Mouse (Mus musculus) embryonic facial prominence, embryonic 11.5 days (tissue): ENCODE measurements around the gene Mst1r. TPM values are rescaled to one million over a fixed set of nuclear protein-coding genes. Genes with fewer than 3 reads are reported as not detected.

ENCODE experiments used
- ATAC-seq: fragments of 200-750 bp; cut with Nextera tagmentation; replicated peaks from 2 replicates; pipeline ENCODE4 v1.8.0; 2017; ENCODE audit warnings: low read depth; ENCODE audit not compliant: insufficient number of reproducible peaks, low FRiP score, low TSS enrichment
- DNase-seq: peaks from one replicate; pipeline ENCODE4 v3.0.0-alpha.2; 2015; ENCODE audit warnings: low spot score
- H3K27ac ChIP-seq: fragments of 300-500 bp; sonication (generic); replicated peaks from 2 replicates; pipeline ENCODE4 v1.5.1; 2014; ENCODE audit warnings: mild to moderate bottlenecking, low read depth, low read length, control low read depth
- H3K27me3 ChIP-seq: fragments of 300-500 bp; sonication (generic); 2 replicates; pipeline ENCODE4 v1.6.1; 2014; ENCODE audit warnings: mild to moderate bottlenecking, low read length, moderate library complexity, mixed read lengths; ENCODE audit not compliant: control insufficient read depth, insufficient read depth
- H3K36me3 ChIP-seq: fragments of 300-500 bp; sonication (generic); replicated peaks from 2 replicates; pipeline ENCODE4 v1.6.1; 2014; ENCODE audit warnings: low read depth, mild to moderate bottlenecking, low read length, moderate library complexity, mixed read lengths; ENCODE audit not compliant: control insufficient read depth, insufficient read depth
- H3K4me1 ChIP-seq: fragments of 300-500 bp; sonication (generic); 2 replicates; pipeline ENCODE4 v1.6.1; 2014; ENCODE audit warnings: low read length, mixed read lengths; ENCODE audit not compliant: control insufficient read depth, insufficient read depth
- H3K4me2 ChIP-seq: fragments of 300-500 bp; sonication (generic); 2 replicates; pipeline ENCODE4 v1.6.1; 2014; ENCODE audit warnings: low read depth, mild to moderate bottlenecking, control low read depth, low read length, moderate library complexity
- H3K4me3 ChIP-seq: fragments of 300-500 bp; sonication (generic); 2 replicates; pipeline ENCODE4 v1.5.1; 2014; ENCODE audit warnings: low read depth, low read length, control low read depth
- H3K9ac ChIP-seq: fragments of 300-500 bp; sonication (generic); replicated peaks from 2 replicates; pipeline ENCODE4 v1.6.1; 2014; ENCODE audit warnings: mild to moderate bottlenecking, control low read depth, low read length
- H3K9me3 ChIP-seq: fragments of 300-500 bp; sonication (generic); replicated peaks from 2 replicates; pipeline ENCODE4 v1.6.1; 2016; ENCODE audit warnings: mild to moderate bottlenecking, low read length, inconsistent platforms, mixed read lengths; ENCODE audit not compliant: control insufficient read depth
- WGBS: fragments of 180-500 bp; shearing (Covaris S2); extraction: QIAGEN DNeasy Blood & Tissue Kit; methylation state at CpG from one replicate; pipeline ENCODE4 v1.1.7; 2014; 5-methylcytosine and 5-hydroxymethylcytosine counted together
- polyA plus RNA-seq: library from polyadenylated mRNA; unstranded; fragments of >200 nt; fragmentation: Nextera tagmentation; extraction: Ambion mirVana; gene quantifications from 2 replicates; pipeline ENCODE4 v1.2.1, GENCODE M21; 2014

The Mst1r gene
- polyA plus RNA-seq, 1 experiment from 2014 or later = 0.49 TPM

DNA sequence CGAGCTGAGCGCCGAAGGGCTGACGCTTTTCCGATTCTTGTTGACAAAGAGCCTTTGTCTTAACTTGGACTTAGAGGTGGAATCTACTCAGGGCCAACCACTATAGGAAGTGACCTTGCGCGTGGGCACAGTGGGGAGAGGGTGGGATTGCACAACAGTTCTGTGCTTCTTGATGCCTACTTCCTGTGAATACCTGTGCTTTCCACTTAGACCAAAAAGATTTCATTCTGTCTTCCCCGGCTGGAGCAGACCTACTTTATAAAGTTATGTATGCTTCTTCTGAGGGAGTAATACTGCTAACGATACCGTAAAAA lies 43.2 kb downstream of the Mst1r start, which contains the start of gene Traip:
Gene Traip (plus strand): TSS at position 215 of the 314 bp plus-strand sequence.
- Histone ChIP-seq H3K9ac (peak within 1 kb of the TSS; percentile 67), H3K27me3 (no peaks in the 10 kb centered on the region), H3K36me3 (no peaks in the 10 kb centered on the region), H3K4me1 (no peaks in the 10 kb centered on the region; the same call in 1 of the 2 replicates), H3K9me3 (no peaks in the 10 kb centered on the region), H3K4me2 (peak within 1 kb of the TSS; percentile 82), H3K27ac (no peak within 1 kb of the TSS), H3K4me3 (peak within 1 kb of the TSS; percentile 81)
- ATAC-seq (no peak), DNase-seq (no peak)
- WGBS = 81% methylated on average over 10 of the region's 10 CpGs

DNA sequence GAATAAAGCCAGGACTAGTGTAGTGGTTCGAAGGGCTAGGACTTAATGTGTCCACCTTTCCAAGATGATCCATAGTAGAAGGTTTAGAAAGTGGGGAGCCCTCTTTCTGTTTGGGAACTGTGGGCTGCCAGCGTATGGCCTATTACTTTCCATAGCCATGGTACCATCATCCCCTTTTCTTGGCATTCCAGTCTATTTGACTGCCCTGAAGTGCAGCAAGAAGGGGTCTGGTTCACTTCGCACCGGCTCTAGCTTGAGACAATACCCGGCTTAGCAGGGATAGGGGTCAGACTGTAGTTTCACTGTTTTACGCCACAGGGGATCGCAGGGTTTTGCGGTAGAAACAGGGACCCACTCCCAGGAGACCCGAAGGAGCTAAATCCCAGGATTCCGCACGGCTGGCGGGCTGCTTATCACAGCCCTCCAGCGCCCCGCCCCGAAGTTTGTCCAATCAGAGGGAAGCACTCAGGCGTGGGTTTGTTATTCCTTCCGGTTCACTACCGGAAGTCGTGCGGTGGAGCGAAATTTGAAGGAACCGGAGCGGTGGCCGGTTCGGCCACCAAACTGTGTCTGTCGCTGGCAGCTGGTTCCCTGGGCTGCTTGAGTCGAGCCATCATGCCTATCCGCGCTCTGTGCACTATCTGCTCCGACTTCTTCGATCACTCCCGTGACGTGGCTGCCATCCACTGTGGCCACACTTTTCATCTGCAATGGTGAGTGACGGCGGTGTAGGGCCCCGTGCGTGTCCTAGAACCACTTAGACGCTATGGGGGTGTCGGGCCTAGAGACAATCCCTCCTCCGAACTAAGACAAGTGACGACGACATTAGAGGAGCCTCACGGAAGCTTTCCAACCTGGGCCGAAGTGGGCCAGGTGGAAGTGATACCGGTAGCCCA lies 44.0 kb downstream of the Mst1r start:
- Histone ChIP-seq H3K9ac (peak overlapping the region; percentile 67), H3K36me3 (no peaks in the 10 kb centered on the region), H3K9me3 (no peaks in the 10 kb centered on the region), H3K4me2 (peak overlapping the region; percentile 82), H3K4me1 (no peaks in the 10 kb centered on the region; the same call in 1 of the 2 replicates), H3K27ac (no peak overlapping the region), H3K27me3 (no peaks in the 10 kb centered on the region), H3K4me3 (peak overlapping the region; percentile 81)
- ATAC-seq = peak; percentile 87
- DNase-seq = peak; percentile 95
- 13% methylated on average over 45 of the region's 45 CpGs for WGBS

DNA sequence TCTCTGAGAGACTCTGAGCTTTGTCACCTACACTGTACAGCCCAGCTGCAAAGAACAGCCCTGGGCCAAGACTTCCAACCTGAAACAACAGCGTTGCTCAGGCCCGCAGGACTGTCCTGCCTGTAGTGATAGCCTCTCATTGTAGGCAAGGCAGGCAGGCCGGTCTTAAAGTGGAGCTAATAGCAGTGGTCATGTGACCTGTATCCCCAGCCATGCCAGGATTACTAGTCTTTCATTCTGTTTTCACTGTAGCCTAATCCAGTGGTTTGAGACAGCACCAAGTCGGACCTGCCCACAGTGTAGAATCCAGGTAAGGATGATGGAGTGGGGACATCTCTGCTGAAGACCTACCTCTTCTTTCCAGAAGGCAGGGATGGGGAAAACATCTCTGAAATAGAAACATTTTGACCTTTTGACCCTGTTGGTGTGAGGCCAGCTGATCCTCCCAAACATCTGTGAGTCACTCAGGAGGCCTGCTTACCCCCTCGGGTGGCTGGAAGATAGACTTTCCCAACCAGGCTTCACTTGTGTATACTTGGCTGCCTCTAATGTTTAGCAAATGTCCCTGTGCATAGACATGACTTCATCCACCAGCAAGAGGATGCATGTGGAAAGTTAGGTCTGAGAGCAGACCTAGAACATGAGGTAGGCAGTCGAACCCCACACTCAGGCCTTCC lies 49.1 kb downstream of the Mst1r start:
- no peaks in the 10 kb centered on the region for H3K9me3 ChIP-seq
- H3K9ac ChIP-seq = no peak overlapping the region
- H3K27me3 ChIP-seq = no peaks in the 10 kb centered on the region
- H3K4me2 ChIP-seq = no peak overlapping the region
- ATAC-seq = no peak
- no peak overlapping the region for H3K4me3 ChIP-seq
- H3K27ac ChIP-seq = no peak overlapping the region
- 83% methylated on average over 6 of the region's 6 CpGs for WGBS
- no peaks in the 10 kb centered on the region; the same call in 1 of the 2 replicates for H3K4me1 ChIP-seq
- peaks cover 2% of the 10 kb centered on the region for H3K36me3 ChIP-seq
- no peak for DNase-seq

DNA sequence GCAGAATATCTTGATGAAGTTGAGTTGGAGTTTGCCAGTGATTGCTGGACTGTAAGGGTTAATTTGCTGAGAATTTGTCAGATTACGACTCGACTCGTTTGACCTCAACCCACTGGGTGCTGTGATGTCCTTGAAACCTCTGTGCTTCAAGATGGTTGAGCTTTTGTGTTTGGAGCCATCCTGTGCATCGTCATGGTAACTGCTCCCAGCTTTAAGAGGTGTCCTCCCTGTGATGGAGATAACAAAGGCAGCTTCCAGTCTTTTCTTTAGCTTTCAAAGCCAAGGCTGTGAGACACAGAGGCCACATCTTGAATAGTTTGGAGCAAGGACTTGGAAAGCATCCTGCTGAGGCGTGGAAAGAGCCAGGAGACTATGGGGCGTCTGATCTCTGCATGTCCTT lies 50.5 kb downstream of the Mst1r start:
- Histone ChIP-seq H3K4me3 (no peak overlapping the region), H3K27me3 (no peaks in the 10 kb centered on the region), H3K9me3 (no peaks in the 10 kb centered on the region), H3K4me1 (no peaks in the 10 kb centered on the region), H3K36me3 (peaks cover 2% of the 10 kb centered on the region), H3K9ac (no peak overlapping the region), H3K27ac (no peak overlapping the region), H3K4me2 (no peak overlapping the region)
- ATAC-seq (no peak), DNase-seq (no peak)
- 61% methylated on average over 6 of the region's 6 CpGs for WGBS

DNA sequence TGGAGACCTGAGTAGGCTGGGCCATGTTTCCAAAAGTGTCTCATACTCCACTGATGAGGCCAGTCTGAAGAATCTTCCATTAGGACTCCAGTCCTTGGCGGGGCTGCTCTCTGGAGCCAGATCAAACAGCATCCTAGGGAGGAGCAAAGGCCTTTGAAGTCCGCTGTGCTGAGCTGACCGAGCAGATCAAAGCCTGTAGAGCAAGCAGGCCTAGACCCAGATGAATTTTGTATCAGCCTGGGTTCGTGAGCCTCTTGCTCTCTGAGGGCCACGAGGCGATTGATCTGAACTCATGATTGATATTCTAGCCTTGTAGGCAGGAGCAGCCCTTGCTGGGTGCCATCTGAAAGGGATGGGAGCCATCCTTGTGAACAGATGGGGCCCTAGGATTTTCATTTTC lies 53.2 kb downstream of the Mst1r start:
- peaks cover 2% of the 10 kb centered on the region for H3K36me3 ChIP-seq
- no peak overlapping the region for H3K9ac ChIP-seq
- ATAC-seq (no peak), DNase-seq (no peak)
- H3K9me3 ChIP-seq = no peaks in the 10 kb centered on the region
- WGBS = 76% methylated on average over 6 of the region's 6 CpGs
- H3K4me1 ChIP-seq = no peaks in the 10 kb centered on the region
- H3K27me3 ChIP-seq = no peaks in the 10 kb centered on the region
- H3K4me3 ChIP-seq = no peak overlapping the region
- H3K27ac ChIP-seq = no peak overlapping the region
- no peak overlapping the region for H3K4me2 ChIP-seq

DNA sequence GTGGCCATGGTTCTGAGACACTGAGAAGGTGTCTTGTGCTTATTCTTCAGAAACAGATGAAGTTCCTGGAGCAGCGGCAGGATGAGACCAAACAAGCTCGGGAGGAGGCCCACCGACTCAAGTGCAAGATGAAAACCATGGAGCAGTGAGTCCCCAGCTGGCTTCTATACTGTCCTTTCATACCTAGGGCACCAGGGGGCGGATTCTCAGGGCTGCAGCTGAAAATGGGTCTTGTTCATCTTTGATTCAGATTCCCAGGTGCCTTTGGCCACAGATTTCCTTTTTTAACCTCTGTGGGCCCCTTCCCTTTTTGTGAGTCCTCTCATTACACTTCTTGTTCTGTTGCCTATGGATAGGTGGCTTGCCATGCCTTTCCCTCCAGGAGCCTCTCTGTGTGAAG lies 54.3 kb downstream of the Mst1r start:
- 83% methylated on average over 4 of the region's 4 CpGs for WGBS
- no peaks in the 10 kb centered on the region for H3K4me1 ChIP-seq
- DNase-seq (peak; percentile 39), ATAC-seq (no peak)
- peaks cover 2% of the 10 kb centered on the region for H3K36me3 ChIP-seq
- H3K4me2 ChIP-seq = no peak overlapping the region
- H3K9me3 ChIP-seq = no peaks in the 10 kb centered on the region
- H3K9ac ChIP-seq = no peak overlapping the region
- H3K27me3 ChIP-seq = no peaks in the 10 kb centered on the region
- H3K4me3 ChIP-seq = no peak overlapping the region
- no peak overlapping the region for H3K27ac ChIP-seq

DNA sequence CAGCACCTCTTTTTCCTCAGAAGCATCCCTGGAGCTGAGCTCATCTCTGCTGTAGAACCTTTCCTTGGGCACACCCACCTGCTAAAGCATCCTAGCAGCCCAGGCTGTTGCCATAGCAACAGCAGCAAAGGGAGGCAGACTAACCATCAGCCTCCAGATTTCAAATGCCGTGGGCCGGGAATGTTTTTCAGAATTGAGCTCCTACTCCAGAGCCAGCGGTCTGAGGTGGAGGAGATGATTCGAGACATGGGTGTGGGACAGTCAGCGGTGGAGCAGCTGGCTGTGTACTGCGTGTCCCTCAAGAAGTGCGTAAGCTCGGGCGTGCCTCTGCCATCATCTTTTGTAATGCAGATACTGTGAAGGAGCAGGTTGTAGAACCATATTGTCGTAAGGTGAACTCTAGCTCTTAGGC lies 54.7 kb downstream of the Mst1r start:
- no peaks in the 10 kb centered on the region for H3K27me3 ChIP-seq
- peaks cover 2% of the 10 kb centered on the region for H3K36me3 ChIP-seq
- no peak overlapping the region for H3K27ac ChIP-seq
- peak overlapping the region; percentile 22; the same call in 1 of the 2 replicates for H3K9ac ChIP-seq
- H3K9me3 ChIP-seq = no peaks in the 10 kb centered on the region
- no peaks in the 10 kb centered on the region for H3K4me1 ChIP-seq
- H3K4me3 ChIP-seq = no peak overlapping the region
- no peak for DNase-seq
- no peak for ATAC-seq
- H3K4me2 ChIP-seq = no peak overlapping the region
- 89% methylated on average over 10 of the region's 10 CpGs for whole genome bisulfite sequencing

DNA sequence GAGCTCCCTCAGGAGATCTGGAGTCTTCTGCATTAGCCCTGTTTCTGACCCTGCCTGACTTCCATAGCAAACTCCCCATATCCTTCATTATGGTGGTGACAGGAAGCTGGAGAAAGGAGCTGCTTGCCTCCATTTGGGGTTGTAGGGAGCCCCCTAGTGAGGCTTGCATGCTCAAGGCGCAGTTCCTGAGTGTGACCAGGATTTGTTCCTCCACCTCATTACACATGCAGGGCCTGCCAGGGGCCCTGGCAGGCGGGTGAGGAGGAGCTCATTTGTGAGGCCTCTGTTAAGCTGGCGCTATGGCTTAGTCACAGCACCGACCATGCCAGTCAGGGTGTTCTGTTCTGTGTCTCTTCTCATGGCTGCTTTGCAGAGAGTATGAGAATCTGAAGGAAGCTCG lies 55.2 kb downstream of the Mst1r start:
- Histone ChIP-seq H3K27ac (no peak overlapping the region), H3K9ac (peak overlapping the region; percentile 22; the same call in 1 of the 2 replicates), H3K9me3 (no peaks in the 10 kb centered on the region), H3K4me3 (no peak overlapping the region), H3K36me3 (peaks cover 2% of the 10 kb centered on the region), H3K4me2 (no peak overlapping the region), H3K4me1 (no peaks in the 10 kb centered on the region), H3K27me3 (no peaks in the 10 kb centered on the region)
- DNase-seq = peak; percentile 29
- ATAC-seq = no peak
- 63% methylated on average over 5 of the region's 5 CpGs for whole genome bisulfite sequencing
